Mouse (Mus musculus) thymus, adult 2 months (tissue): Measurements from ENCODE around the gene Egfem1.

Experiments
- CTCF ChIP-seq: fragments of 200-500 bp; IDR thresholded peaks from 2 replicates; pipeline ENCODE4 v1.5.1; 2012; ENCODE audit warnings: mild to moderate bottlenecking, control low read depth, low read length, moderate library complexity, borderline replicate concordance; ENCODE audit not compliant: control insufficient read depth, poor library complexity, insufficient read depth; ENCODE audit errors: extremely low read depth
- POLR2A ChIP-seq: fragments of 200-500 bp; IDR thresholded peaks from 2 replicates; pipeline ENCODE4 v1.6.1; 2012; ENCODE audit warnings: mild to moderate bottlenecking, low read length, control low read depth, moderate library complexity; ENCODE audit not compliant: control insufficient read depth, poor library complexity, insufficient read depth; ENCODE audit errors: extremely low read depth

DNA sequence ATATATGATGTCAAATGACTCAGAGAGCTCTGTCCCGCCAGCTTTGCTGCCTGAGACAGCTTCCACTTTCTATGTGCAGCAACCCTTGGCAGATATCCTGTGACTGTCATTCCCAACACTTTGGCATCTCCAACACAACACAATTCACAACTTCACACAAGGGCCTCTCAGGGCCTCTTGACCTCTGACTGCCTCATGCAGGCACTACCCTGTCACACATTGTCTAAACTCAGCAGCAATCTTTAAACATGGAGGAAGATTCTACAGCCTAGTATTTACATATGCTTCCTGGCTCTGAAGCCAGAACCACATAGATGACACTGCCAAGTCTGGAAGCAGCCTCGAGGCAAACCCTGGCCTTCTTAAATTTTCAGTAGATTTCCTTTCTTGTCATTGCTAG lies 558.0 kb downstream of the Egfem1 start:
- TF ChIP-seq POLR2A, result no peak
- TF ChIP-seq CTCF, result no peak
